ENCODE assay signal across 8 mouse cellular contexts in the genomic region with DNA sequence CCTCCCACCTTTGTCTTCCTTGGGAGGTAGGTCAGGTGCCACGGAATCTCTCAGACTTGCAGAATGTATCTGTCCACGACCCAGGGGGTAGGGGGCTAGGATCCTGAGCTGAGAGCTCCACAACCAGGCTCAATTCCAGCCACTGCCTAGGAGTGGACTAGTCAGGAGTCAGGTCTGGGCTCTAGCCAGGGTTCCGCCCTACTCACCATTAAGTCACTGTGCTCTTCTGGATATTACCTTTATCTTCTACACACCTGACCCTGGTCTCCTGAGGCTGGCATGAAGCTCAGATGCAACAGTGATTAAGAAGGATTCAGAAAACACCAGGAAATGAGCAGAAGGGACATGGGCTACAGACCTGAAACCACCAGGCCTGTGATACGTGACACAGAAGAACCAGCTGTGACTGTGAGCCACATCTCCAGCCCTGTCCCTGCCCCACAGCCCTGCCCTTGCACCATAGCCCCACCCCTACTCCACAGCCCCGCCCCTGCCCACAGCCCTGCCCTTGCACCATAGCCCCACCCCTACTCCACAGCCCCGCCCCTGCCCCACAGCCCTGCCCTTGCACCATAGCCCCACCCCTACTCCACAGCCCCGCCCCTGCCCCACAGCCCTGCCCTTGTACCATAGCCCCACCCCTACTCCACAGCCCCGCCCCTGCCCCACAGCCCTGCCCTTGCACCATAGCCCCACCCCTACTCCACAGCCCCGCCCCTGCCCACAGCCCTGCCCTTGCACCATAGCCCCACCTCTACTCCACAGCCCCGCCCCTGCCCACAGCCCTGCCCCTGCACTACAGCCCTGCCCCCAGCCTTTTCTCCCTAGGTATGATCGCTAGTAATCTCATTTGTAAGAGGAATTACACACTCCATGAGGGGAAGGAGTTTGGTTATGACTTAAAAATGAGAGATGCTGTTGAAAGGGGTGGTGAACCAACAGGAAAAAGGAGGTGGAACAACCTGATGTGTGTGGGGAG.
A peak's percentile ranks its signal among the peaks of the same experiment; 100 is the strongest.
DNase-seq lines count a peak whose midpoint lies in the region; ATAC-seq and TF ChIP-seq lines count a peak whose summit lies in the region.
"Not testable (repeated sequence)": the region's sequence is repeated elsewhere in the genome, so short reads cannot be mapped to it uniquely, and the experiment has no call there.

No protein-coding gene starts in this region.

- H3K27me3 ChIP-seq in heart, embryonic 12.5 days (replicated peaks); lung, postnatal 0 days (replicated peaks; ENCODE audit: insufficient read depth, low read length): not testable (repeated sequence)

- H3K9me3 ChIP-seq in heart, embryonic 12.5 days (replicated peaks); lung, postnatal 0 days (ENCODE audit: low read length): not testable (repeated sequence)

- H3K4me1 ChIP-seq in heart, embryonic 12.5 days (replicated peaks); lung, postnatal 0 days (ENCODE audit: insufficient read depth, low read depth, low read length): not testable (repeated sequence)

- TF ChIP-seq EP300 in lung, postnatal 0 days (IDR thresholded peaks at IDR 0.05): not testable (repeated sequence)

- 0 out of 2 replicates have a peak, but pooled peaks have one; percentile 15 for ATAC-seq in heart, embryonic 12.5 days (ENCODE audit: insufficient number of reproducible peaks, low FRiP score)
- ATAC-seq in lung, postnatal 0 days: not testable (repeated sequence)

- H3K27ac ChIP-seq in heart, embryonic 12.5 days (ENCODE audit: poor library complexity, severe bottlenecking); lung, postnatal 0 days (ENCODE audit: low read length): not testable (repeated sequence)

- DNase-seq in B cell, adult 2 months: peak; percentile 37 to 46
- DNase-seq in WW6 (ENCODE audit: low read depth, low spot score): peak; percentile 29
- DNase-seq in embryo, embryonic 10.5 days (ENCODE audit: low spot score): peak; percentile 29
- peak; percentile 53 to 68 for DNase-seq in kidney, postnatal 4 days
- peak; percentile 24 for DNase-seq in lung, postnatal 0 days (ENCODE audit: low spot score)
- peak; percentile 22 to 25 for DNase-seq in natural killer cell, adult 2 months (ENCODE audit: low spot score in 2 of 2)
- DNase-seq in thymus, postnatal 0 days (ENCODE audit: low spot score): peak; percentile 16

- not testable (repeated sequence) for TF ChIP-seq CTCF in lung, postnatal 0 days (IDR thresholded peaks at IDR 0.05)

- H3K4me2 ChIP-seq in heart, embryonic 12.5 days; lung, postnatal 0 days (replicated peaks; ENCODE audit: low read depth, low read length): not testable (repeated sequence)

- 36% methylated on average over 7 of the region's 11 CpGs for WGBS in heart, embryonic 12.5 days
- WGBS in lung, postnatal 0 days: 41% methylated on average over 7 of the region's 11 CpGs

- not testable (repeated sequence) for H3K36me3 ChIP-seq in heart, embryonic 12.5 days; lung, postnatal 0 days (ENCODE audit: insufficient read depth, low read length)

- not testable (repeated sequence) for H3K9ac ChIP-seq in heart, embryonic 12.5 days; lung, postnatal 0 days (replicated peaks; ENCODE audit: low read depth)

- not testable (repeated sequence) for H3K4me3 ChIP-seq in heart, embryonic 12.5 days; lung, postnatal 0 days (ENCODE audit: low read depth, low read length)
